Mouse (Mus musculus) gastrocnemius, adult 8-10 months (tissue): Measurements from ENCODE around the gene Dnajc5. TPM values are rescaled to one million over a fixed set of nuclear protein-coding genes. Genes with fewer than 3 reads are reported as not detected.

ENCODE experiments used
- DNase-seq, 2 experiments: peaks; one replicate each; pipeline ENCODE4 v3.0.0; 2022; ENCODE audit warnings: low spot score in 2 of 2
- total RNA-seq, 4 experiments: library from RNA; stranded (reverse); gene quantifications; 2 replicates each; pipeline ENCODE4 v1.2.4; 2022

Dnajc5 gene
- total RNA-seq, 4 experiments from 2014 or later: 43.4 to 50.3 (median 44.1) TPM

- DNase-seq: no peak
These were observed 11.1 kb upstream of the Dnajc5 start for GRCm38 (mm10) chr2:181509191-181509590.

- DNase-seq: no peak
These were observed 9.1 kb upstream of the Dnajc5 start for GRCm38 (mm10) chr2:181511231-181511630.

GRCm38 (mm10) chr2:181519201-181519600 is 1.1 kb upstream of the Dnajc5 start:
- no peak for DNase-seq

GRCm38 (mm10) chr2:181520936-181521227 is 597 bp downstream of the Dnajc5 start:
- no peak for DNase-seq

GRCm38 (mm10) chr2:181521491-181521890 is 1.2 kb downstream of the Dnajc5 start:
- no peak for DNase-seq

- DNase-seq: peak in 1 of 2 experiments; percentile 5
These were observed 2.5 kb downstream of the Dnajc5 start for GRCm38 (mm10) chr2:181522811-181523210.

- DNase-seq: no peak
These were observed 5.2 kb downstream of the Dnajc5 start for GRCm38 (mm10) chr2:181525526-181525925.

GRCm38 (mm10) chr2:181529076-181529475 is 8.8 kb downstream of the Dnajc5 start:
- DNase-seq: no peak

- DNase-seq: no peak
These were observed 12.3 kb downstream of the Dnajc5 start for GRCm38 (mm10) chr2:181532589-181532988.

GRCm38 (mm10) chr2:181536410-181536809 is 16.1 kb downstream of the Dnajc5 start:
- DNase-seq: no peak

GRCm38 (mm10) chr2:181537444-181538047 is 17.3 kb downstream of the Dnajc5 start:
- peak in 1 of 2 experiments; percentile 38 for DNase-seq

- no peak for DNase-seq
These were observed 21.6 kb downstream of the Dnajc5 start for GRCm38 (mm10) chr2:181541761-181542380.

- DNase-seq: no peak
These were observed 25.9 kb downstream of the Dnajc5 start for GRCm38 (mm10) chr2:181546142-181546541.

- DNase-seq: no peak
These were observed 27.9 kb downstream of the Dnajc5 start for GRCm38 (mm10) chr2:181548227-181548626.

GRCm38 (mm10) chr2:181548682-181549081 is 28.4 kb downstream of the Dnajc5 start:
- no peak for DNase-seq

- peak in 1 of 2 experiments; percentile 54 for DNase-seq
These were observed 29.9 kb downstream of the Dnajc5 start for GRCm38 (mm10) chr2:181550233-181550632.

GRCm38 (mm10) chr2:181553772-181554171 is 33.5 kb downstream of the Dnajc5 start:
- no peak for DNase-seq

GRCm38 (mm10) chr2:181567338-181567737 is 47.1 kb downstream of the Dnajc5 start:
- DNase-seq: no peak

GRCm38 (mm10) chr2:181568272-181569008 is 48.2 kb downstream of the Dnajc5 start:
- DNase-seq: no peak

GRCm38 (mm10) chr2:181569856-181570255 is 49.6 kb downstream of the Dnajc5 start:
- no peak for DNase-seq

GRCm38 (mm10) chr2:181570375-181570774 is 50.1 kb downstream of the Dnajc5 start:
- DNase-seq: no peak

GRCm38 (mm10) chr2:181570921-181571595 is 50.8 kb downstream of the Dnajc5 start:
- DNase-seq: no peak
